Mouse (Mus musculus): Measurements from ENCODE around the gene B4galnt4. TPM values are rescaled to one million over a fixed set of nuclear protein-coding genes. Genes with fewer than 3 reads are reported as not detected.
A peak's percentile ranks its signal among the peaks of the same experiment; 100 is the strongest.

B4galnt4 gene
- polyA plus RNA-seq, 1 experiment from 2014 or later, result 1.0 TPM

DNA sequence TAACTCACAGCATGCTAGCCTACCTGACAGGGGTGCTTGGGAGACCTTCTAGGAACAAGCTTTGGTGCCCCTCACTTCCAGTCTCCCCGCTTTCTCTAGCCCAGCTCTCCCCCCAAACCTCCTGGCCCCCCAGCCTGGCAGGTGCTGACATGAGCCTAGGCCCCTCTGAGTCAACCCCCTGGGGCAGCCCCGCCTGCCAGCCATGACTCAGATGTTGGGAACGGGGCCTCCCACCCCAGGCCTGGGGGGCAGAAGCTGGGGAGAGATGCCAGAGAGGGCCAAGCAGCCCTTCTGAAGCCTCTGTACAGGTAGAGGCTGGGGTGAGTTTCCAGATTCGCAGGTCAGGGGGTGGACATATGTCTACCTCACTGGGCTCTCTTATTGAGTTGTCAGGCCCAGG lies 18.0 kb downstream of the B4galnt4 start:
- H3K4me3 ChIP-seq, result no peak overlapping the region
- H3K27ac ChIP-seq, result no peak overlapping the region
- H3K9me3 ChIP-seq (replicated peaks), result no peaks in the 10 kb centered on the region
- H3K36me3 ChIP-seq, result no peaks in the 10 kb centered on the region
- H3K27me3 ChIP-seq, result peaks cover 56% of the 10 kb centered on the region
- H3K4me1 ChIP-seq (replicated peaks), result no peaks in the 10 kb centered on the region
- H3K4me2 ChIP-seq, result no peak overlapping the region
- no peak for ATAC-seq (replicated peaks; ENCODE audit: insufficient number of reproducible peaks, insufficient read depth, low FRiP score, low read depth)
- H3K9ac ChIP-seq, result no peak overlapping the region
- 79% methylated on average over 4 of the region's 4 CpGs for WGBS

DNA sequence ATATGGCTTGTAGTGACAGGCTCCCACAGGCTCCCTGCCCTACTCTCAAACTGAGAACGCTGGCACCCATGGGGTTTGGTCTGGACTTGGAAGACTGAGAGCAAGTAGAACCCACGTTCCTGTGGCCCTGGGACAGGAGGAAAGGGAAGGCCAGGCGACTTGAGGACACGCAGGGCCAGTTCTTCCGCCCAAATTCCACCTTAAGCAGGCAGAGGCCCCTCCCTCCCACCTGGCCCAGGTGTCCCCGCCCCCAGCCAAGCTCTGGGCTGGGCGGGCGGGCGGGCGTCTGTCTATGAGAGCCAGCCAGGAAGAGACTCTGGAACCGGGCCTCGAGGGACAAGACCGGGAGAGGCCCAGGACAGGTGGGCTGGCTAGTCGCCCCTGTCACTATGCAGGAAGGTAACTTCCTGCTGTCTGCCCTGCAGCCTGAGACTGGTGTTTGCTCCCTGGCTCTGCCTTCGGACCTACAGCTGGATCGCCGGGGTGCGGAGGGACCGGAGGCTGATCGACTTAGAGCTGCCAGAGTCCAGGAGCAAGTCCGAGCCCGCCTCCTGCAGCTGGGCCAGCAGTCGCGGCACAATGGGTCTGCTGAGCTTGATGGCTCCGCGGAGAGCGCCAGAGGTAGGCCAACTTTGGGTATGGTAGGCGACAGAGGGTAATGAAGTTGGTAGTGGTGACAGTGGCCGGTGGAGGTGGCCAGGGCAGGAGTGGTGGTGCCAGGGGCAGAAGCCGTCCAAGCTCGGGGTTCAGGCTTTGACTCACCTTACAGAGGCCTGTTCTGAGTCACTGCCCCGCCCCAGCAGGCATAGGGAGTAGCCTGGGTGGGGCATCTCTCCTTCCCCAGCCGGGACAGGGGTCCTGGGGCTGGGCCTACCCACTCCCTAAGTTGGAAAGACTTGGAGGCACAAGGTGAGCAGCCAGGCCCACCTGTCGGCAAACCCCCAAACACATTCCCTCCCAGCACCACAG lies 18.9 kb downstream of the B4galnt4 start:
- Histone ChIP-seq H3K4me3 (peak overlapping the region; percentile 27; the same call in 1 of the 2 replicates), H3K4me2 (no peak overlapping the region), H3K36me3 (no peaks in the 10 kb centered on the region), H3K9ac (no peak overlapping the region), H3K9me3 (replicated peaks) (no peaks in the 10 kb centered on the region), H3K27me3 (peaks cover 54% of the 10 kb centered on the region), H3K27ac (no peak overlapping the region), H3K4me1 (replicated peaks) (no peaks in the 10 kb centered on the region)
- 27% methylated on average over 34 of the region's 34 CpGs for WGBS
- ATAC-seq (replicated peaks; ENCODE audit: insufficient number of reproducible peaks, insufficient read depth, low FRiP score, low read depth), result no peak

DNA sequence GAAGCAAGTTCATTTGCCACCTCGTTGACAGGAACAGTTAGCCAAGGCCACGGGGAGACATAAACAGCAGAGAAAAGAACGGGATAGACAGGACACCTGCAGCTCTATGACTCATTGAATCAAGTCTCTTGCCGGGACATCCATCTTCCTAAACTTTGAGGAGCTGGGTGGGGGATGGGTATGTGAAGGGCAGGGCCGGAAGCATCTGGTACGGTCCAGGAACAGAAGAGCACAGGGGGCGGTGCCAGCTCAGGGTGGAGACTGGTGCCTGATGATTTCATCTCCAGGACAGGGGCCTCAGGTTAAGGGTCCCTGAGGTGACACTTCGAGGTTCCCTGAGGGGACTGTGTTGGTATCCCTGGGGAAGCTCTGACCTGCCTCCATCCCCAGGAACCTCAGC lies 27.0 kb downstream of the B4galnt4 start:
- Histone ChIP-seq H3K36me3 (no peaks in the 10 kb centered on the region), H3K4me3 (no peak overlapping the region), H3K9me3 (replicated peaks) (no peaks in the 10 kb centered on the region), H3K4me2 (peak overlapping the region; percentile 34; the same call in 1 of the 2 replicates), H3K9ac (no peak overlapping the region), H3K4me1 (replicated peaks) (peaks cover 16% of the 10 kb centered on the region; the same call in 1 of the 2 replicates), H3K27ac (no peak overlapping the region), H3K27me3 (peaks cover 51% of the 10 kb centered on the region)
- 17% methylated on average over 8 of the region's 8 CpGs for WGBS
- no peak for ATAC-seq (replicated peaks; ENCODE audit: insufficient number of reproducible peaks, insufficient read depth, low FRiP score, low read depth)

DNA sequence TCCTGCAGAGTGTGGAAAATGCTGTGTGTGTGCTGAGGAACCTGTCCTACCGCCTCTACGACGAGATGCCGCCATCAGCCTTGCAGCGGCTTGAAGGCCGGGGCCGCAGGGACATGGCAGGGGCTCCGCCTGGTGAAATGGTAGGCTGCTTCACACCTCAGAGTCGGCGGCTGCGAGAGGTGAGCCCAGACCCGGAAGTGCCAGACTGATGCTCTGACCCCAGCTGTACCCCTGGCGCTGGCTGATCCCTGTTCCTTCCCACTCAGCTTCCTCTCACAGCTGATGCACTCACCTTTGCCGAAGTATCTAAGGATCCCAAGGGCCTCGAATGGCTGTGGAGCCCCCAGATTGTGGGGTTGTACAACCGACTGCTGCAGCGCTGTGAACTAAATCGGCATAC lies 27.6 kb downstream of the B4galnt4 start:
- WGBS, result 4% methylated on average over 18 of the region's 18 CpGs
- Histone ChIP-seq H3K36me3 (no peaks in the 10 kb centered on the region), H3K27ac (no peak overlapping the region), H3K9ac (no peak overlapping the region), H3K4me1 (replicated peaks) (peaks cover 16% of the 10 kb centered on the region; the same call in 1 of the 2 replicates), H3K27me3 (peaks cover 51% of the 10 kb centered on the region), H3K4me3 (peak overlapping the region; percentile 6; the same call in 1 of the 2 replicates), H3K4me2 (peak overlapping the region; percentile 34), H3K9me3 (replicated peaks) (no peaks in the 10 kb centered on the region)
- ATAC-seq (replicated peaks; ENCODE audit: insufficient number of reproducible peaks, insufficient read depth, low FRiP score, low read depth), result no peak

DNA sequence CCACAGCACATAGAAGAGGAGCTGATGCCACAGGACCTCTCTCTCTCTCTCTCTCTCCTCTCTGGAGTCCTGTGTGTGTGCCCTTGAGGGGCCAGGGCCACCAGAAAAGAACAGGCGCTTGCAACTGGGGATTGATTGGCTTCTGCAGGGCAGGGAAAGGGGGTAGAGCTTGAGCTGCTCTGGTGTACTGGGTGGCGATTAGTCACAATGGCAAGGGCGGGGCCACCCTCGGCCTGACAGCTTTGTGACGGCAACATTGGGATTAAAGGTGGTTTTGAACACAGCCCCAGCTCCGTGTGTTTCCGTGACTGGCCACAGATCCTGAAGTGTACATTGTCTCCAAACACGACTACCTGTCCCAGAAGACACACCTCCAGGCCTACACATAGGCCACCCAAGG lies 29.3 kb downstream of the B4galnt4 start:
- no peak overlapping the region for H3K27ac ChIP-seq
- no peak overlapping the region for H3K4me2 ChIP-seq
- 62% methylated on average over 8 of the region's 8 CpGs for WGBS
- no peaks in the 10 kb centered on the region for H3K9me3 ChIP-seq (replicated peaks)
- H3K27me3 ChIP-seq, result peaks cover 51% of the 10 kb centered on the region
- no peak overlapping the region for H3K4me3 ChIP-seq
- H3K36me3 ChIP-seq, result no peaks in the 10 kb centered on the region
- H3K4me1 ChIP-seq (replicated peaks), result peaks cover 16% of the 10 kb centered on the region; the same call in 1 of the 2 replicates
- H3K9ac ChIP-seq, result no peak overlapping the region
- ATAC-seq (replicated peaks; ENCODE audit: insufficient number of reproducible peaks, insufficient read depth, low FRiP score, low read depth), result no peak

DNA sequence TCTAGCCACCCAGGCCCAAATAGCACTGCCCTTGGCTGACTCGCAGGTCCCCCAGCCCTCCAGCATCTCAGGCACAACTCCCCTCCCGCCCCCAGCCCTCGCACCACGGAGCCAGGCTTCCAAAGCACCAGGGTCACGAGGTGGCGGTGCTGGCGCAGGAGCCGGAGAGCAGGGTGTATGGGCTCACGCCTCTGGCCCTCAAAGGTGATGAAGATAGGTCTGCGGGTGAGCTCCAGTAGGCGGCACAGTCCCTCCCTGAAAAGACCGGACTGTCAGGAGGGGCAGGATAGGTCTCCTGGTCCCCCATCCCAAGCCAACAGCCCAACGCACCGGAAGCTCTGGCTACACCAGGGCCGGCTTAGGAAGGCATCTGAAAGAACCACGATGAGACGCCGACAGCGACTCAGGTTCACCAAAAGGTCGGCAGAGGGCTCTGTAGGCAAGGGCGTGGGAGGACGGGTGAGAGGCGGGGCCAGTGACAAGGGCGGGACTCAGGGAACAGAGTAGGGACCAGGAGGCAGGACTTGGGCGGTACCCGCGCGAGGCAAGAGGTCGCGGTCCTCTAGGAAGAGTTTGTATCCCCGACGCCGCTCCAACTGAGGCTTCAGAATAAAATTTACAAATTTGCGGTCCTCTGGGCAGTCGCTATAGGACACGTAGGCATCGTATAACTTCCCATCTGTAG lies 31.3 kb downstream of the B4galnt4 start:
- no peaks in the 10 kb centered on the region for H3K36me3 ChIP-seq
- peaks cover 48% of the 10 kb centered on the region for H3K27me3 ChIP-seq
- H3K4me3 ChIP-seq, result peak overlapping the region; percentile 34
- WGBS, result 6% methylated on average over 37 of the region's 37 CpGs
- H3K4me1 ChIP-seq (replicated peaks), result peaks cover 16% of the 10 kb centered on the region; the same call in 1 of the 2 replicates
- H3K27ac ChIP-seq, result no peak overlapping the region
- peak overlapping the region; percentile 60 for H3K4me2 ChIP-seq
- ATAC-seq (replicated peaks; ENCODE audit: insufficient number of reproducible peaks, insufficient read depth, low FRiP score, low read depth), result peak; percentile 75
- H3K9ac ChIP-seq, result peak overlapping the region; percentile 9; the same call in 1 of the 2 replicates
- no peaks in the 10 kb centered on the region for H3K9me3 ChIP-seq (replicated peaks)

DNA sequence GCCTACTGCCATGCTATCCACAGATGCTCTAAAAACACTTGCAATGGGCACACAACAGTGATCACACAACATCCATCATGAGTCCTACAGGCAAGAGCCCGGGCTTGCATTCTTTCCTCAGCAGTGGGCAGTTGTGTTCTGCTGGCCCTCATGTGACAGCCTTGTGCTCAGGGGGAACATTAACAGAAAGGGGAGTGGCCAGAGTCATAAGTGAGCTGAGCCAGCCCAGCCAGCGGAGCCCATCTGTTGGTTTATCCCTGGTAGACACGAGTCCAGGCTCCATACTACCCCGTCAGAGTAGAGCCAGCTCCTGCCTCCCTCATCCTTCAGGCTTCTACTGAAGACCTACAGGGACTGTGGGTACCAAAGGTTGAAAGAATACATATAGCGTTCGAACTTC lies 33.0 kb downstream of the B4galnt4 start:
- ATAC-seq (replicated peaks; ENCODE audit: insufficient number of reproducible peaks, insufficient read depth, low FRiP score, low read depth), result no peak
- WGBS, result 72% methylated on average over 6 of the region's 6 CpGs
- H3K9me3 ChIP-seq (replicated peaks), result no peaks in the 10 kb centered on the region
- no peaks in the 10 kb centered on the region for H3K36me3 ChIP-seq
- H3K4me1 ChIP-seq (replicated peaks), result peaks cover 10% of the 10 kb centered on the region; the same call in 1 of the 2 replicates
- peaks cover 40% of the 10 kb centered on the region for H3K27me3 ChIP-seq
- H3K4me2 ChIP-seq, result no peak overlapping the region
- H3K27ac ChIP-seq, result no peak overlapping the region
- H3K4me3 ChIP-seq, result no peak overlapping the region
- no peak overlapping the region for H3K9ac ChIP-seq

DNA sequence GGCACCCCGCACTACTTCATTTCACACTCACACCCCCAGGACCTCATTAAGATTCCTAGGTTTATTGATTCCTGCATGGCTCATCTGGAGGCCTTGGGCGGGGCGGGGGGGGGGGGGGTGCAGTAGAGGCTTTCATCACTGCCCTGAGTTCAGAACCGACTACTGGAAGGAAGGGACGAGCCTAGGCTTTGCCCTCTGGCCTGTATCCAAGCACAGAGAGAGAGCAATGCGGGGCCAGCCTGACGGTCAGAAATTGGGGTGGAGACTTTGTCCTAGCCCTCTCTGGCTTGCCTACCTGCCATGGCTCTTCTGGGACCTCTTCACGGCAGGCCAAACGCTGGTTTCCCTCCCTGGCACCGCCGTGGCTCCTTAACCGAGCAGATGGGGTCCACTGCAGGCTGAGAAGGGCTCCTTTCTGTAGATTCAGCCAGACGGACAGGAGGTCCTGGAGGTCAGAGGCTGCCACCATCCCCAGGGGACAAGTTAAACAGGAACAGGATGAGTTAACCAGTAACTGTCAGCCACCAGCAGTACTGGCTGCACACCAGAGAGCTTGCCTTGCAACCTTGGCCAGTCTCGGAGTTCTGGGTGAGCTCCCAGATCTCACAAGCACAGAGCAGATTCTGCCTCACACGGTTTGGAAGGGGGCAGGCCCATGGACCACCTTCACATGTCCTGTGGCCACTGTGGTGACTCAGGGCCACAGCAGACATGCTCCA lies 33.7 kb downstream of the B4galnt4 start:
- no peak for ATAC-seq (replicated peaks; ENCODE audit: insufficient number of reproducible peaks, insufficient read depth, low FRiP score, low read depth)
- Histone ChIP-seq H3K4me3 (no peak overlapping the region), H3K4me1 (replicated peaks) (peaks cover 14% of the 10 kb centered on the region), H3K27ac (no peak overlapping the region), H3K4me2 (no peak overlapping the region), H3K9me3 (replicated peaks) (no peaks in the 10 kb centered on the region), H3K36me3 (no peaks in the 10 kb centered on the region), H3K27me3 (peaks cover 37% of the 10 kb centered on the region), H3K9ac (no peak overlapping the region)
- WGBS, result 71% methylated on average over 15 of the region's 15 CpGs

DNA sequence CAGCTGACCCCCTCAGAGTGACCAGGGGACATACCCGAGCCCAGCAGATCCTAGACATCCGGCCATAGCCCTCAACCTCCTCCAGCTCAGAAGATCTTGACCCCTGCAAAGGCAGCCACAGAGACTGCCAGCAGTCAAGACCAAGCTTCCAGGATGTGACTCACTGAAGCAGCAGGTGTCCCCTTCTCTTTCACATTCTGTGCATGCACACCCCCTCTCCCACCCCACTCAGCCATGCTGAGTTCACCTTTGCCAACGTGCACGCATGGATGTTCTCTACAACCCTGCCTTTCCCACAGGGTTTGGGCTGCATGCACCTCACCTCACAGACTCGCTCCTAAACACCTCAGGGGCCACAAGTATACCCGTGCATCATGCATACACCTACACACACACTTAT lies 35.1 kb downstream of the B4galnt4 start:
- ATAC-seq (replicated peaks; ENCODE audit: insufficient number of reproducible peaks, insufficient read depth, low FRiP score, low read depth), result no peak
- Histone ChIP-seq H3K4me1 (replicated peaks) (peaks cover 19% of the 10 kb centered on the region), H3K9ac (no peak overlapping the region), H3K4me3 (peak overlapping the region; percentile 27; the same call in 1 of the 2 replicates), H3K27me3 (peaks cover 37% of the 10 kb centered on the region), H3K27ac (0 out of 2 replicates have a peak overlapping the region, but pooled peaks have one; percentile 25), H3K4me2 (peak overlapping the region; percentile 43), H3K36me3 (no peaks in the 10 kb centered on the region), H3K9me3 (replicated peaks) (no peaks in the 10 kb centered on the region)
- WGBS, result 78% methylated on average over 6 of the region's 6 CpGs

DNA sequence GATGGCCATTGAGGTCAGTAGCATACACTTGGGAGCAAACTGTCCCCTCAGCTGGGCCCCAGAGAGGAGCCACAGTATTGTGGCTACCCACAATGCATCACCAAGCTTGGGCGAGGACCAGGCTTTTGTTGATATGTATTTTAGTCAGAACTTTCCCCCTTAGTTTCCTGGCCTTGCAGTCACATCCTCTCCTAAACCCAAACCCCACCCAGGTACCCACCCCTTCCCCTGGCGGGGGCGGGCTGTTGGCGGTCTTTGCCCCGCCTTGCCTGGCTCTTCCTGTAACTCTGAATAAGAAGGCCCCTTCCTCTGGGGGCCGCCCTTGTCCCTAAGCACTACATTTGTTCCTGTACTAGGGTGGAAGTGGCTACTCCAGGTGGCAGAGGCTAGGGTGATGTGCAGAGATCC lies 35.7 kb downstream of the B4galnt4 start:
- Histone ChIP-seq H3K27me3 (peaks cover 36% of the 10 kb centered on the region), H3K4me3 (peak overlapping the region; percentile 27), H3K4me2 (peak overlapping the region; percentile 43), H3K27ac (0 out of 2 replicates have a peak overlapping the region, but pooled peaks have one; percentile 25), H3K9ac (no peak overlapping the region), H3K9me3 (replicated peaks) (no peaks in the 10 kb centered on the region), H3K36me3 (no peaks in the 10 kb centered on the region), H3K4me1 (replicated peaks) (peaks cover 19% of the 10 kb centered on the region)
- ATAC-seq (replicated peaks; ENCODE audit: insufficient number of reproducible peaks, insufficient read depth, low FRiP score, low read depth), result 0 out of 2 replicates have a peak, but pooled peaks have one; percentile 36
- 17% methylated on average over 6 of the region's 6 CpGs for WGBS

DNA sequence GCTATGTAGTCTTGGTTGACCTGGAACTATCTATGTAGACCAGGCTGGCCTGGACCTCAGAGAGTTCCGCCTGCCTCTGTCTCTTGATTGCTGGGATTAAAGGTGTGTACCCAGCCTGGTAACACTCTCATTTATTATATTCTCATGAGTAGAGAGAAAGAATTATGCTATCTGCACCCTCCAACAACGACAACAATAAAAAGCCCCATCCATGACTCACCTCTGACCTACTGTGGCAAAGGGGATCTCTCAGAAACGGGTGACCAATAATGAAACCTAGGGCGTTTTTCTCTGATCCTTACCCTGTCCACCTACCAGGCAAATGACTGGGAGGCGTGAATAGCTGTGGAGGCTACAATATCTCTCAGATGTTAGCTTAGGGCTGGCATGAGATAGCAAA lies 36.3 kb downstream of the B4galnt4 start:
- Histone ChIP-seq H3K9me3 (replicated peaks) (no peaks in the 10 kb centered on the region), H3K4me2 (no peak overlapping the region), H3K36me3 (no peaks in the 10 kb centered on the region), H3K4me1 (replicated peaks) (peaks cover 16% of the 10 kb centered on the region), H3K4me3 (no peak overlapping the region), H3K27ac (no peak overlapping the region), H3K27me3 (peaks cover 36% of the 10 kb centered on the region), H3K9ac (no peak overlapping the region)
- 75% methylated on average over 5 of the region's 5 CpGs for WGBS
- ATAC-seq (replicated peaks; ENCODE audit: insufficient number of reproducible peaks, insufficient read depth, low FRiP score, low read depth), result no peak
